Comparison of ENCODE assay signal across 8 mouse cellular contexts in genomic region chr6:100882381-100883213, GRCm38 (mm10). TPM values are rescaled to one million over a fixed set of nuclear protein-coding genes. Genes with fewer than 3 reads are reported as not detected.
A peak's percentile ranks its signal among the peaks of the same experiment; 100 is the strongest.
DNase-seq lines count a peak whose midpoint lies in the region; ATAC-seq and TF ChIP-seq lines count a peak whose summit lies in the region.

No protein-coding gene starts in this region.

- H3K4me3 ChIP-seq in E14TG2a.4 (replicated peaks; ENCODE audit: low read length) = no peak overlapping the region
- no peak overlapping the region for H3K4me3 ChIP-seq in forebrain, embryonic 13.5 days
- no peak overlapping the region for H3K4me3 ChIP-seq in olfactory bulb, adult 2 months (ENCODE audit: insufficient read depth, low read depth, low read length)

- no peaks in the 10 kb centered on the region for H3K36me3 ChIP-seq in E14TG2a.4 (ENCODE audit: insufficient read depth, low read length)
- H3K36me3 ChIP-seq in forebrain, embryonic 13.5 days (ENCODE audit: poor library complexity, severe bottlenecking) = no peaks in the 10 kb centered on the region

- TF ChIP-seq POLR2A in olfactory bulb, adult 2 months (IDR thresholded peaks at IDR 0.05; ENCODE audit: insufficient read depth, low read depth, low read length) = no peak

- H3K27me3 ChIP-seq in E14TG2a.4 (ENCODE audit: insufficient read depth, low read length) = peaks cover 11% of the 10 kb centered on the region
- H3K27me3 ChIP-seq in forebrain, embryonic 13.5 days = peaks cover 9% of the 10 kb centered on the region

- H3K9me3 ChIP-seq in E14TG2a.4 (ENCODE audit: low read length) = no peaks in the 10 kb centered on the region
- no peaks in the 10 kb centered on the region for H3K9me3 ChIP-seq in forebrain, embryonic 13.5 days (replicated peaks)

- 0 out of 2 replicates have a peak overlapping the region, but pooled peaks have one; percentile 34 for H3K9ac ChIP-seq in forebrain, embryonic 13.5 days

- H3K27ac ChIP-seq in forebrain, embryonic 13.5 days = no peak overlapping the region
- no peak overlapping the region for H3K27ac ChIP-seq in olfactory bulb, adult 2 months (ENCODE audit: insufficient read depth, low read depth, low read length)

- ATAC-seq in forebrain, embryonic 13.5 days = peak; percentile 34

- 19% methylated on average over 15 of the region's 15 CpGs for WGBS in forebrain, embryonic 13.5 days
- WGBS in olfactory bulb, adult 2 months = 13% methylated on average over 15 of the region's 15 CpGs

- peak overlapping the region; percentile 43 for H3K4me2 ChIP-seq in forebrain, embryonic 13.5 days

- peaks cover 29% of the 10 kb centered on the region for H3K4me1 ChIP-seq in E14TG2a.4 (replicated peaks; ENCODE audit: low read depth, low read length)
- H3K4me1 ChIP-seq in forebrain, embryonic 13.5 days = peaks cover 5% of the 10 kb centered on the region
- H3K4me1 ChIP-seq in olfactory bulb, adult 2 months (ENCODE audit: control insufficient read depth, insufficient read depth, low read length) = no peaks in the 10 kb centered on the region

- TF ChIP-seq CTCF in E14TG2a.4 (conservative IDR thresholded peaks at IDR 0.05; ENCODE audit: low read length) = peak; percentile 94
- peak; percentile 87 for TF ChIP-seq CTCF in olfactory bulb, adult 2 months (IDR thresholded peaks at IDR 0.05; ENCODE audit: insufficient read depth, low read depth, low read length)

- intact Hi-C loops in heart, postnatal 14 days (cut with DNase I) = loop anchor here (1.0 to 10.0 kb wide), 5 partner anchors 315 to 735 kb away; partner anchors contain the start of gene Pdzrn3

- peak; percentile 40 for DNase-seq in c-Kit-negative CD71-positive TER-119-positive erythroid progenitor cells, embryonic 14.5 days (ENCODE audit: low read depth, low spot score)
- DNase-seq in heart, postnatal 14 days = peak; percentile 68 to 79
- peak; percentile 34 to 86 for DNase-seq in layer of hippocampus, adult 18-20 months (ENCODE audit: low spot score in 2 of 2)
- peak; percentile 42 to 46 for DNase-seq in lung, adult 18-20 months
- DNase-seq in thymus, postnatal 25 days = peak; percentile 54

RNA-seq across cellular contexts. Expression of gene Ppp4r2, which starts 49.2 kb away (rescaled TPM):
- polyA plus RNA-seq in forebrain, embryonic 13.5 days (2015; fragmentation: Nextera tagmentation; extraction: Ambion mirVana) = 26.9 and 27.4 TPM in 2 replicates
- 10 to 100 TPM; 49.5 to 51.3 TPM for total RNA-seq in heart, postnatal 14 days (2021)
- 10 to 100 TPM; 75.6 to 78.4 TPM for total RNA-seq in layer of hippocampus, adult 18-20 months (2021)
- polyA plus RNA-seq in olfactory bulb, adult 2 months (2012; ENCODE audit: insufficient read depth, insufficient read length, low replicate concordance, missing spikeins) = 172 TPM in 1 of 2 replicates, not detected in the other
